Mouse (Mus musculus) neural tube, embryonic 11.5 days (tissue): ENCODE data around the gene Ephx3. TPM values are rescaled to one million over a fixed set of nuclear protein-coding genes. Genes with fewer than 3 reads are reported as not detected.

Experiments used
- ATAC-seq: fragments of 200-750 bp; cut with Nextera tagmentation; 2 replicates; pipeline ENCODE4 v1.8.0; 2017; ENCODE audit warnings: moderate number of reproducible peaks, mild to moderate bottlenecking, moderate TSS enrichment, moderate library complexity; ENCODE audit not compliant: insufficient read depth, low FRiP score, low TSS enrichment
- DNase-seq: peaks from one replicate; pipeline ENCODE4 v3.0.0-alpha.2; 2015; ENCODE audit warnings: low spot score
- H3K27ac ChIP-seq: fragments of 300-500 bp; sonication (generic); 2 replicates; pipeline ENCODE4 v1.5.1; 2014; ENCODE audit warnings: low read depth, mild to moderate bottlenecking, low read length
- H3K27me3 ChIP-seq: fragments of 300-500 bp; sonication (generic); 2 replicates; pipeline ENCODE4 v1.6.1; 2014; ENCODE audit warnings: mild to moderate bottlenecking, low read length, mixed read lengths; ENCODE audit not compliant: control insufficient read depth, insufficient read depth
- H3K36me3 ChIP-seq: fragments of 300-500 bp; sonication (generic); 2 replicates; pipeline ENCODE4 v1.6.1; 2014; ENCODE audit warnings: mild to moderate bottlenecking, low read length, moderate library complexity, mixed read lengths; ENCODE audit not compliant: control insufficient read depth, insufficient read depth
- H3K4me1 ChIP-seq: fragments of 300-500 bp; sonication (generic); 2 replicates; pipeline ENCODE4 v1.6.1; 2014; ENCODE audit warnings: low read length, mixed read lengths; ENCODE audit not compliant: control insufficient read depth, insufficient read depth
- H3K4me2 ChIP-seq: fragments of 300-500 bp; sonication (generic); 2 replicates; pipeline ENCODE4 v1.6.1; 2014; ENCODE audit warnings: low read depth, mild to moderate bottlenecking, moderate library complexity
- H3K4me3 ChIP-seq: fragments of 300-500 bp; sonication (generic); 2 replicates; pipeline ENCODE4 v1.5.1; 2014; ENCODE audit warnings: low read depth, low read length
- H3K9ac ChIP-seq: fragments of 300-500 bp; sonication (generic); 2 replicates; pipeline ENCODE4 v1.6.1; 2014; ENCODE audit warnings: mild to moderate bottlenecking, low read length
- H3K9me3 ChIP-seq: fragments of 300-500 bp; sonication (generic); 2 replicates; pipeline ENCODE4 v1.6.1; 2016; ENCODE audit warnings: low read length; ENCODE audit not compliant: control insufficient read depth
- whole genome bisulfite sequencing: fragments of 180-500 bp; shearing (Covaris S2); extraction: QIAGEN DNeasy Blood & Tissue Kit; methylation state at CpG from one replicate; pipeline ENCODE4 v1.1.7; 2014; 5-methylcytosine and 5-hydroxymethylcytosine counted together
- polyA plus RNA-seq: library from polyadenylated mRNA; unstranded; fragments of >200 nt; fragmentation: Nextera tagmentation; extraction: Ambion mirVana; gene quantifications from 2 replicates; pipeline ENCODE4 v1.2.1, GENCODE M21; 2014

The Ephx3 gene
- polyA plus RNA-seq, 1 experiment from 2014 or later, result not detected

DNA sequence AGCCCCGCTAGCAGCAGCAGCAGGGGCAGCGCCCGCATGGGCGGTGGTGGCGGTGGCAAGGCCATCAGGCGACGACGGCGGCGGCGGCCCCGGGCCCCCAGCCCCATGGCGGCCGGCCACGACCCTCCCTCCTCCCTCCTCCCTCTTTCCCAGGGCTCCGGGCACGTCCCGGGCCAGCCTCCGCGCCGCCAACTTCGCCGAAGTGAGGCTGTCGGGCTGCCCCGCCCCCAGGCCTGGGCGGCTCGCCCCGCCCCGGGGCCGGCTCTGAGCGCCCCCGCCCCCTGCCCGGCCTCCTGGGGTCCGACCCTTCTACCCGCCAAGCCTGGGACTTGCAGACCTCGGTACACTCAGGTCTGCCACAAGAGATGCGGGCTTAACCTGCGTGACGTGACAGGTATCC, 22.7 kb downstream of the Ephx3 start, which contains the start of gene Notch3:
TSS of gene Notch3 (minus strand) at position 166 of the 400 bp plus-strand sequence.
- ATAC-seq (peak; percentile 66), DNase-seq (peak; percentile 87)
- Histone ChIP-seq H3K9ac (peak within 1 kb of the TSS; percentile 80), H3K4me2 (peak within 1 kb of the TSS; percentile 66), H3K27ac (peak within 1 kb of the TSS; percentile 82), H3K36me3 (no peaks in the 10 kb centered on the region), H3K27me3 (no peaks in the 10 kb centered on the region), H3K4me3 (peak within 1 kb of the TSS; percentile 69), H3K9me3 (no peaks in the 10 kb centered on the region), H3K4me1 (peaks cover 29% of the 10 kb centered on the region)
- WGBS, result 2% methylated on average over 30 of the region's 39 CpGs

DNA sequence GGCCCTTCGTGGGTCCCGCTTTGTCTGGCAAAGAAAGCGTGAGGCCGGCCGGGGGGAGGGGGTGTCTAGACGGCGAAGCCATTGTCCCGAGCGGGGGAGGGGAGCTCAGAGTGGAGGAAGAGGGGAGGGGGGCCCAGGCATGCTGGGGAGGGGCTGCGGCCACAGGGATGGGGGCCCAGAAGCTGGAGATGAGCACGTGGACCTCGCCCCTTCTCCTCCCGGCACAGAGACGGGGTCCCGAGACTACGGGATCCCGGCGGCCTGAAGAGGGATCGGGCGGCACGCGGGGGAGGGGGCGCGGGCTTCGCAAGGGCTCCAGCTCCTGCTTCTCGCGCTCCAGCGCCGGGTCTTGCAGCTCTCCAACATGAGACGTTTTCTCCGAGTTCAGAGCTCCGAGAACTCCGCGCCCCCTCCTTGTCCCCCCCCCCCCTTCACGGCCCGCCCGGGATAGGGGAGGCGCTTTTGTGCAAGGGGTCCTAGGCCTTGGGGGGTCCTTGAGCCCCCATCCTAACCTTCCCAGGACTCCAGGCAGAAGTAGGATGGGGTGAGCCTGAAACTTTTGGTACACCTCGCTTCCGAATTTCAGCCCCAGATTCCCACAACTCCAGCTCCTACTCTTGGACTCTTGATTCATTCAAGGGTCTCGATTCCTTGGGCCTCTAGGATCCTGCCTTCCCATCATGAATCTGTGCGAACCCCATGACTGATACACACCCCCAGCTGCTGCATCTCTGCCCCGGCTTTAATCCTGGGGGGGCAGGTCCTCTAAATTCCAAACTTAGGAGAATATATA, 23.4 kb downstream of the Ephx3 start:
- ATAC-seq (peak; percentile 70), DNase-seq (peak; percentile 94)
- Histone ChIP-seq H3K4me1 (peaks cover 29% of the 10 kb centered on the region), H3K9ac (peak overlapping the region; percentile 80), H3K4me3 (peak overlapping the region; percentile 69), H3K4me2 (peak overlapping the region; percentile 66), H3K36me3 (no peaks in the 10 kb centered on the region), H3K9me3 (no peaks in the 10 kb centered on the region), H3K27me3 (no peaks in the 10 kb centered on the region), H3K27ac (peak overlapping the region; percentile 82)
- under 1% methylated on average over 35 of the region's 43 CpGs for WGBS

DNA sequence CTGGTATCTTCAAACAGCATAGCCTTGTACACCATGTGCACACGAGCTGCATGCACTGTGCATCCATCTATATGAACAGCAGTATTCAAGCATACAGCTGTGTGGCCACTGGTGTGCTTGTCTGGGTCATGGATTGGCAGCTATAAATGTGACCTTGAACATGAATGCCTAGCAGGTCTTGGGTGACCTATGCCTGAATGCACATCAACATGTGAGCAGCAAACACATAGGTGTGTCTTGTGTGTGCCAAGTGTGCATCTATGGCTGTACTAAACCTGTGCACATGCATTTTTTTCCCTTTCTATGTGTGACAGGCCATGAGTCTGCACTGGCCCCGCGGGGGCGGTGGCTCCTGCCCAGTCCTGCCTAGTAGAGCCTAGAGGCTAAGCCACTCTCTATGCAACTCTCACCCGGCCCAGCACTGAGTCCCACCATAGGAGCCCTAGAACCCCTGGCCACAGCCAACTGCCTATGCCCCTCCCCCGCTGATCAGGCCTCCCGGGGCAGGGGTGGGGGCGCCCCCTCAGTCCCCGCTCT, 24.0 kb downstream of the Ephx3 start:
- no peaks in the 10 kb centered on the region for H3K9me3 ChIP-seq
- H3K27me3 ChIP-seq, result no peaks in the 10 kb centered on the region
- H3K4me1 ChIP-seq, result peaks cover 29% of the 10 kb centered on the region
- peak overlapping the region; percentile 66 for H3K4me2 ChIP-seq
- DNase-seq (no peak), ATAC-seq (peak; percentile 83)
- H3K9ac ChIP-seq, result peak overlapping the region; percentile 80
- H3K4me3 ChIP-seq, result peak overlapping the region; percentile 69
- no peaks in the 10 kb centered on the region for H3K36me3 ChIP-seq
- peak overlapping the region; percentile 82 for H3K27ac ChIP-seq
- WGBS, result 4% methylated on average over 9 of the region's 9 CpGs

DNA sequence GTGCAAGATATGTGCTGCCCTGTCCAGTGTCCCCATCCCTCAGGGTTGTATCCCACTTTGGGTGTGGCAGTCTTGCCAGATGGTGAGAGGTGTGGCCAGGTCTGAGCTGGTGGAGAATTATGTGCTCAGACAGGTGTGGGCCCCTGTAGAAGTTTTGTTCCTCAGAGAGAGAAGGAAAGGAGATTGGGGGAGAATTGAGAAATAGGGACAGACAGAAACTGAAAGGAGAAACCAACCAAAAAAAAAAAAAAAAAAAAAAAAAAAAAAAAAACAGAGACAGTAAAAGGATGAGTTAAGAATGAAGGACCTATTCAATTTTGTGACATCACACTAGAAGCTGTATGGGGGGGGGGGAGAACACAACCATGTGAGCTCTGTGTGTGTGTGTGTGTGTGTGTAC, 24.6 kb downstream of the Ephx3 start:
- Histone ChIP-seq H3K27me3 (no peaks in the 10 kb centered on the region), H3K4me3 (no peak overlapping the region), H3K9me3 (no peaks in the 10 kb centered on the region), H3K9ac (no peak overlapping the region), H3K36me3 (no peaks in the 10 kb centered on the region), H3K4me1 (peaks cover 29% of the 10 kb centered on the region), H3K27ac (0 out of 2 replicates have a peak overlapping the region, but pooled peaks have one; percentile 82), H3K4me2 (no peak overlapping the region)
- ATAC-seq (no peak), DNase-seq (no peak)

DNA sequence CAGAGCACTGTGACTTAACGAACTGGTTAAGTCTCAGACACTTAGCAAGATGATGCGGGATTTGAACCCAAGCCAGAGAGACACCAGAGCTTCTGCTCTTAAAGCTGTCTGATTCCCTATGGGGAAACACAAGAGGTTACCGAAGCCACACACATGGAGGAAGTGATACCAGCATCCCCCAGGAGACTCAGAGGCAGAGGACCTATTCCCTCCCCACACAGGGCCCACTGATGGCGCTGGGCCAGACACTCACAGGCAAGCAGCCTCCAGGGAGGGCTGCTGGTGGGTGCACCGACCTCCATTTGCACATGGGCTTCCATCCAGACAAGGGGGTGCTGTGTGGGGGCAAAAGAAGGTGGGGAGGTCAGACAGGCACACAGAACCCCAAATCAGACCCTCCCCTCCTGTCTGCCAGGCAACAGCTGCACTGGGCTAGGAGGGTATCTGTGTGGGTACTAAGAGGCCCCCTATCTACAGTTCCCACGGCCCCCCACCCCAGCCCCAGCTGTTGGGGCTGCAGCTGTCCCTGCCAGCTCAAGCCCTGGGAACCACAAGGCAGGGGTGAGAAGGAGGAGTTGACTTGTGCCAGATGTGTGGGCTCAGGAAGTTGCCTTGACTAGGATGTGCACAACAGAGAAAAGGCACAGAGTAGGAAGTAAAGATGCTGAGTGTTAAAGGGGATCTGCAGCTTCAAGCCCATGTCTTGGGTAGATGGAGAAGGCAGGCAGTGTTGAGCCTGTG, 25.3 kb downstream of the Ephx3 start:
- Histone ChIP-seq H3K4me1 (peaks cover 29% of the 10 kb centered on the region), H3K4me3 (no peak overlapping the region), H3K9ac (peak overlapping the region; percentile 26; the same call in 1 of the 2 replicates), H3K27ac (no peak overlapping the region), H3K27me3 (no peaks in the 10 kb centered on the region), H3K36me3 (no peaks in the 10 kb centered on the region), H3K4me2 (no peak overlapping the region; the same call in 1 of the 2 replicates), H3K9me3 (no peaks in the 10 kb centered on the region)
- DNase-seq, result no peak
- ATAC-seq, result no peak
- 66% methylated on average over 6 of the region's 6 CpGs for WGBS

DNA sequence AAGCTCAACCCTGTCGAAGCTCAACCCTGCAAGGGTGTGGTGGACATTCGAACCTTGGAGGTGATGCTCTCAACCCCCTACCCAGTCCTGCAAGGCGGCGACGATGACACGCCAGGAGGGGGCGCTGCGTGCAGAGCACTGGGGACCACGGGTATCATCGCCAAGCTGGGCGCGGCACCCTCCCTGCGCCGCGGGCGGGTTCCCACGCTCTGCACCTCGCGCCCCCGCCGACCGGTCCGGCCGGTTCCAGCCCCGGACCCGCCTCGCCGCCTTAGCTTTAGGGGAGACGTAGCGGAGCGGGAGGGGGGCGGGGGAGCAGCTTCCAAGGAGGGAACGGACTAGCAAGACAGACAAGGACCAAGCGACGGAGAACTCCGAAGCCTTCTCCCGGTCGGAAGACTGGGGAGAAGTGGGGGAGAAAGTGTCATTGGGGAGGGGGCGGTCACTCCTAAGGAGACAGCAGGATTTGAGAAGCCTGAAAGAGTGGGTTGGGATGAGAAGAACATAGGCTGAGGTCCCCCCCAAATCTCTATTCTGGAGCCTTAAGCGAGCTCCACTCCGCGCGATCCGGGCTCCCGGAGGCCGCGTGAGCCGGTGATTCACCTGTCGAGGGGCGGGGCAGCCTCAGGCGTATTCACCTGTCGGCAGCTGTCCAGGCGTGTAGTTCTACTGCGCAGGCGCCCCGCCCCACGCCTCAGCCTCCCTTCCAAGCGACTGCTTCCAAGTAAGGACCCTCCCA, 27.1 kb downstream of the Ephx3 start:
- ATAC-seq, result no peak

DNA sequence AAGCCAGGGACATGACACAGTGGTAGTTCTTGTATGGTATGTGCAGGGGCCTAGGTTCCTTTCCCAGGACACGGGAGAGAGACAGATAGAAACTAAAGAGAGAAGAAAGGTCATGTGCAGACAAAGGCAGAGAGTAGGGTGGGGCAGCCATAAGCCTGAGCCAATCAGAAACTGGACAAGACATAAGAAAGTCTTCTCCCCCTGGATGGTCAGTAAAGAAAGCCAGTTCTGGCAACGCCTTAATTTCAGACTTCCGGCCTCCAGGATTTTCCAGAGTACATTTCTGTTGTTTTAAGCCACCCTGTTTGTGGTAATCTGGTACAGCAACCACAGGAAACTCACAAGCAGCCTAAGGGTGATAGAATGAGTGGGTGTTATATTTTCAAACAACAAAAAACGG, 28.5 kb downstream of the Ephx3 start:
- H3K9me3 ChIP-seq, result no peaks in the 10 kb centered on the region
- H3K36me3 ChIP-seq, result peaks cover 6% of the 10 kb centered on the region; the same call in 1 of the 2 replicates
- no peak overlapping the region for H3K27ac ChIP-seq

More for the DNA sequence above, 27.1 kb downstream of the Ephx3 start:
- Histone ChIP-seq H3K4me3 (peak overlapping the region; percentile 42), H3K4me1 (peaks cover 29% of the 10 kb centered on the region), H3K9me3 (no peaks in the 10 kb centered on the region), H3K9ac (peak overlapping the region; percentile 69), H3K36me3 (peaks cover 3% of the 10 kb centered on the region; the same call in 1 of the 2 replicates), H3K27ac (no peak overlapping the region), H3K4me2 (peak overlapping the region; percentile 91), H3K27me3 (no peaks in the 10 kb centered on the region)
- WGBS, result 2% methylated on average over 58 of the region's 58 CpGs
- DNase-seq, result peak; percentile 84

DNA sequence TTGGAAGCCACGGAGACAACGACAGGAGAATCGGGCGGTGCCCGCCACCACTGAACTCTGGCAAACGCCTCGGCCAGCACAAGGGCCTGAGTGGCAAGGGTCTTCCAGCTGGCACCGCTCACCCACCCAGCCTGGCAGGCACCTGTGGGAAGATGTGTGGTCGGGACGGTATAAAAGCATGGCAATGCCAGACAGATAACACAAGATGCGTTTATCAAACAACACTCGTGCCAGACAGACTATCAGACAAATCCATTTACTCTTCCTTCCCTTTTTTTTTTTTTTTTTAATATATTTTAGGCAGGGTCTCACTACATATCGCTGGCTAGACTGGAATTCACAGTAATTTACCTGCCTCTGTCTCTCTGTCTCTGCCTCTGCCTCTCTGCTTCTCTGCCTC, 30.5 kb downstream of the Ephx3 start:
- WGBS, result 94% methylated on average over 13 of the region's 13 CpGs
- no peaks in the 10 kb centered on the region for H3K9me3 ChIP-seq
- DNase-seq (no peak), ATAC-seq (no peak)
- no peaks in the 10 kb centered on the region for H3K27me3 ChIP-seq
- H3K27ac ChIP-seq, result no peak overlapping the region
- no peak overlapping the region for H3K9ac ChIP-seq
- peaks cover 7% of the 10 kb centered on the region for H3K36me3 ChIP-seq
- H3K4me2 ChIP-seq, result no peak overlapping the region
- H3K4me3 ChIP-seq, result no peak overlapping the region
- peaks cover 15% of the 10 kb centered on the region for H3K4me1 ChIP-seq

More for the DNA sequence above, 28.5 kb downstream of the Ephx3 start:
- WGBS, result 81% methylated on average over 4 of the region's 4 CpGs
- no peak overlapping the region for H3K4me3 ChIP-seq
- H3K4me1 ChIP-seq, result peaks cover 27% of the 10 kb centered on the region
- no peak for DNase-seq
- no peak for ATAC-seq
- H3K4me2 ChIP-seq, result no peak overlapping the region
- no peaks in the 10 kb centered on the region for H3K27me3 ChIP-seq
- no peak overlapping the region for H3K9ac ChIP-seq
